Mouse (Mus musculus): Measurements from ENCODE around the gene Bik. TPM values are rescaled to one million over a fixed set of nuclear protein-coding genes. Genes with fewer than 3 reads are reported as not detected.

Gene Bik
- polyA plus RNA-seq, 1 experiment from 2014 or later: 3.1 TPM

GRCm38 (mm10) chr15:83520861-83521382 lies 5.7 kb upstream of the Bik start:
- WGBS: 86% methylated on average over 6 of the region's 6 CpGs
- Histone ChIP-seq H3K27ac (replicated peaks) (no peak overlapping the region), H3K36me3 (no peaks in the 10 kb centered on the region), H3K27me3 (ENCODE audit: low read depth, poor library complexity, severe bottlenecking) (peaks cover 33% of the 10 kb centered on the region), H3K9me3 (replicated peaks) (no peaks in the 10 kb centered on the region), H3K4me3 (no peak overlapping the region), H3K4me1 (peaks cover 47% of the 10 kb centered on the region)
- no peak for DNase-seq (ENCODE audit: low spot score)

- Histone ChIP-seq H3K9me3 (replicated peaks) (no peaks in the 10 kb centered on the region), H3K27me3 (ENCODE audit: low read depth, poor library complexity, severe bottlenecking) (peaks cover 56% of the 10 kb centered on the region), H3K4me1 (peaks cover 61% of the 10 kb centered on the region), H3K36me3 (no peaks in the 10 kb centered on the region), H3K27ac (replicated peaks) (peak overlapping the region; percentile 70), H3K4me3 (no peak overlapping the region)
- WGBS: 23% methylated on average over 7 of the region's 7 CpGs
- DNase-seq (ENCODE audit: low spot score): no peak
Measured at GRCm38 (mm10) chr15:83523196-83523595, 3.5 kb upstream of the Bik start.

- WGBS: 67% methylated on average over 14 of the region's 14 CpGs
- H3K27me3 ChIP-seq (ENCODE audit: low read depth, poor library complexity, severe bottlenecking): peaks cover 57% of the 10 kb centered on the region
- H3K4me3 ChIP-seq: no peak overlapping the region
Measured at GRCm38 (mm10) chr15:83523638-83524332, 2.9 kb upstream of the Bik start.

GRCm38 (mm10) chr15:83524333-83524729 lies 2.3 kb upstream of the Bik start:
- no peak overlapping the region; the same call in 1 of the 2 replicates for H3K27ac ChIP-seq (replicated peaks)
- peaks cover 57% of the 10 kb centered on the region for H3K27me3 ChIP-seq (ENCODE audit: low read depth, poor library complexity, severe bottlenecking)
- 86% methylated on average over 3 of the region's 3 CpGs for WGBS

More at GRCm38 (mm10) chr15:83523638-83524332, 2.9 kb upstream of the Bik start:
- Histone ChIP-seq H3K4me1 (peaks cover 55% of the 10 kb centered on the region), H3K9me3 (replicated peaks) (no peaks in the 10 kb centered on the region), H3K27ac (replicated peaks) (peak overlapping the region; percentile 70), H3K36me3 (no peaks in the 10 kb centered on the region)
- no peak for DNase-seq (ENCODE audit: low spot score)

GRCm38 (mm10) chr15:83527092-83527437 lies 403 bp downstream of the Bik start:
- Histone ChIP-seq H3K36me3 (no peaks in the 10 kb centered on the region), H3K9me3 (replicated peaks) (no peaks in the 10 kb centered on the region), H3K27me3 (ENCODE audit: low read depth, poor library complexity, severe bottlenecking) (peaks cover 65% of the 10 kb centered on the region), H3K4me1 (peaks cover 51% of the 10 kb centered on the region), H3K4me3 (peak overlapping the region; percentile 63), H3K27ac (replicated peaks) (peak overlapping the region; percentile 70)
- peak; percentile 26 for DNase-seq (ENCODE audit: low spot score)
- 2% methylated on average over 26 of the region's 26 CpGs for WGBS

More at GRCm38 (mm10) chr15:83524333-83524729, 2.3 kb upstream of the Bik start:
- no peak overlapping the region for H3K4me3 ChIP-seq
- no peak for DNase-seq (ENCODE audit: low spot score)
- H3K4me1 ChIP-seq: peaks cover 54% of the 10 kb centered on the region
- H3K36me3 ChIP-seq: no peaks in the 10 kb centered on the region
- no peaks in the 10 kb centered on the region for H3K9me3 ChIP-seq (replicated peaks)

GRCm38 (mm10) chr15:83527747-83528146 lies 1.1 kb downstream of the Bik start:
- Histone ChIP-seq H3K4me3 (no peak overlapping the region; the same call in 1 of the 2 replicates), H3K9me3 (replicated peaks) (no peaks in the 10 kb centered on the region), H3K36me3 (no peaks in the 10 kb centered on the region), H3K27ac (replicated peaks) (no peak overlapping the region), H3K27me3 (ENCODE audit: low read depth, poor library complexity, severe bottlenecking) (peaks cover 65% of the 10 kb centered on the region), H3K4me1 (peaks cover 44% of the 10 kb centered on the region)
- WGBS: 70% methylated on average over 2 of the region's 2 CpGs
- DNase-seq (ENCODE audit: low spot score): no peak

- no peak for DNase-seq (ENCODE audit: low spot score)
- WGBS: 76% methylated on average over 4 of the region's 4 CpGs
- Histone ChIP-seq H3K36me3 (no peaks in the 10 kb centered on the region), H3K4me3 (no peak overlapping the region), H3K27ac (replicated peaks) (no peak overlapping the region), H3K4me1 (peaks cover 32% of the 10 kb centered on the region), H3K27me3 (ENCODE audit: low read depth, poor library complexity, severe bottlenecking) (peaks cover 61% of the 10 kb centered on the region), H3K9me3 (replicated peaks) (no peaks in the 10 kb centered on the region)
Measured at GRCm38 (mm10) chr15:83528892-83529291, 2.2 kb downstream of the Bik start.

GRCm38 (mm10) chr15:83529765-83530164 lies 3.1 kb downstream of the Bik start:
- peaks cover 27% of the 10 kb centered on the region for H3K4me1 ChIP-seq
- no peak for DNase-seq (ENCODE audit: low spot score)
- peaks cover 58% of the 10 kb centered on the region for H3K27me3 ChIP-seq (ENCODE audit: low read depth, poor library complexity, severe bottlenecking)
- no peaks in the 10 kb centered on the region for H3K9me3 ChIP-seq (replicated peaks)
- 94% methylated on average over 5 of the region's 5 CpGs for WGBS
- no peaks in the 10 kb centered on the region for H3K36me3 ChIP-seq
- no peak overlapping the region for H3K4me3 ChIP-seq
- H3K27ac ChIP-seq (replicated peaks): no peak overlapping the region

- H3K9me3 ChIP-seq (replicated peaks): no peaks in the 10 kb centered on the region
- no peak for DNase-seq (ENCODE audit: low spot score)
- no peaks in the 10 kb centered on the region for H3K36me3 ChIP-seq
- WGBS: 88% methylated on average over 9 of the region's 9 CpGs
- no peak overlapping the region for H3K27ac ChIP-seq (replicated peaks)
- H3K4me1 ChIP-seq: peaks cover 24% of the 10 kb centered on the region
- no peak overlapping the region for H3K4me3 ChIP-seq
- H3K27me3 ChIP-seq (ENCODE audit: low read depth, poor library complexity, severe bottlenecking): peaks cover 54% of the 10 kb centered on the region
Measured at GRCm38 (mm10) chr15:83530233-83530632, 3.6 kb downstream of the Bik start.

GRCm38 (mm10) chr15:83530688-83531087 lies 4.0 kb downstream of the Bik start:
- Histone ChIP-seq H3K4me1 (peaks cover 20% of the 10 kb centered on the region), H3K27ac (replicated peaks) (no peak overlapping the region), H3K27me3 (ENCODE audit: low read depth, poor library complexity, severe bottlenecking) (peaks cover 49% of the 10 kb centered on the region), H3K9me3 (replicated peaks) (no peaks in the 10 kb centered on the region), H3K36me3 (no peaks in the 10 kb centered on the region), H3K4me3 (no peak overlapping the region)
- 83% methylated on average over 6 of the region's 6 CpGs for WGBS
- no peak for DNase-seq (ENCODE audit: low spot score)

GRCm38 (mm10) chr15:83531961-83532469 lies 5.4 kb downstream of the Bik start:
- Histone ChIP-seq H3K27ac (replicated peaks) (no peak overlapping the region), H3K9me3 (replicated peaks) (no peaks in the 10 kb centered on the region), H3K4me1 (peaks cover 7% of the 10 kb centered on the region), H3K4me3 (no peak overlapping the region), H3K27me3 (ENCODE audit: low read depth, poor library complexity, severe bottlenecking) (peaks cover 36% of the 10 kb centered on the region), H3K36me3 (no peaks in the 10 kb centered on the region)
- 78% methylated on average over 5 of the region's 5 CpGs for WGBS
- no peak for DNase-seq (ENCODE audit: low spot score)

- Histone ChIP-seq H3K9me3 (replicated peaks) (no peaks in the 10 kb centered on the region), H3K27ac (replicated peaks) (no peak overlapping the region), H3K36me3 (no peaks in the 10 kb centered on the region), H3K27me3 (ENCODE audit: low read depth, poor library complexity, severe bottlenecking) (peaks cover 30% of the 10 kb centered on the region), H3K4me3 (no peak overlapping the region), H3K4me1 (peaks cover 1% of the 10 kb centered on the region; the same call in 1 of the 2 replicates)
- DNase-seq (ENCODE audit: low spot score): no peak
- 86% methylated on average over 7 of the region's 7 CpGs for WGBS
Measured at GRCm38 (mm10) chr15:83532606-83533005, 5.9 kb downstream of the Bik start.
